Mouse (Mus musculus): ENCODE measurements at regions not wholly inside any gene's neighbourhood (a gene's known extent, or its start where the extent isn't known, plus 50 kb on each side); places are given as distances from the start of the nearest gene placed in this dataset.

- no peak overlapping the region for H3K4me3 ChIP-seq (ENCODE audit: low read depth, low read length)
- H3K27me3 ChIP-seq (ENCODE audit: control insufficient read depth, insufficient read depth, low read length): no peaks in the 10 kb centered on the region
- H3K4me1 ChIP-seq (ENCODE audit: control insufficient read depth, insufficient read depth, insufficient read length, low read length): no peaks in the 10 kb centered on the region
- TF ChIP-seq CTCF (IDR thresholded peaks at IDR 0.05; ENCODE audit: extremely low read depth, insufficient read length, insufficient replicate concordance, low read depth, low read length) (no peak), POLR2A (IDR thresholded peaks at IDR 0.05; ENCODE audit: low read depth, low read length) (no peak)
- H3K36me3 ChIP-seq (ENCODE audit: control insufficient read depth, insufficient read depth, low read length): no peaks in the 10 kb centered on the region
- H3K27ac ChIP-seq (ENCODE audit: insufficient read depth, low read depth, low read length): no peak overlapping the region
- 74% methylated on average over 8 of the region's 8 CpGs for WGBS
Measured at GRCm38 (mm10) chr16:95189114-95189513, 68.2 kb upstream of the Kcnj15 start.

GRCm38 (mm10) chr16:95194151-95194550, 63.2 kb upstream of the Kcnj15 start:
- H3K27ac ChIP-seq (ENCODE audit: insufficient read depth, low read depth, low read length): no peak overlapping the region
- no peak overlapping the region for H3K4me3 ChIP-seq (ENCODE audit: low read depth, low read length)
- H3K27me3 ChIP-seq (ENCODE audit: control insufficient read depth, insufficient read depth, low read length): no peaks in the 10 kb centered on the region
- TF ChIP-seq CTCF (IDR thresholded peaks at IDR 0.05; ENCODE audit: extremely low read depth, insufficient read length, insufficient replicate concordance, low read depth, low read length) (no peak), POLR2A (IDR thresholded peaks at IDR 0.05; ENCODE audit: low read depth, low read length) (no peak)
- no peaks in the 10 kb centered on the region for H3K36me3 ChIP-seq (ENCODE audit: control insufficient read depth, insufficient read depth, low read length)
- WGBS: 42% methylated on average over 4 of the region's 4 CpGs
- H3K4me1 ChIP-seq (ENCODE audit: control insufficient read depth, insufficient read depth, insufficient read length, low read length): no peaks in the 10 kb centered on the region

- Histone ChIP-seq H3K27ac (ENCODE audit: insufficient read depth, low read depth, low read length) (no peak overlapping the region), H3K36me3 (ENCODE audit: control insufficient read depth, insufficient read depth, low read length) (no peaks in the 10 kb centered on the region), H3K27me3 (ENCODE audit: control insufficient read depth, insufficient read depth, low read length) (no peaks in the 10 kb centered on the region), H3K4me1 (ENCODE audit: control insufficient read depth, insufficient read depth, insufficient read length, low read length) (no peaks in the 10 kb centered on the region), H3K4me3 (ENCODE audit: low read depth, low read length) (no peak overlapping the region)
- WGBS: 78% methylated on average over 4 of the region's 4 CpGs
- TF ChIP-seq POLR2A (IDR thresholded peaks at IDR 0.05; ENCODE audit: low read depth, low read length): no peak
Measured at GRCm38 (mm10) chr16:95196141-95196540, 61.2 kb upstream of the Kcnj15 start.

GRCm38 (mm10) chr16:95196622-95197021, 60.7 kb upstream of the Kcnj15 start:
- H3K4me3 ChIP-seq (ENCODE audit: low read depth, low read length): no peak overlapping the region
- no peaks in the 10 kb centered on the region for H3K27me3 ChIP-seq (ENCODE audit: control insufficient read depth, insufficient read depth, low read length)
- H3K36me3 ChIP-seq (ENCODE audit: control insufficient read depth, insufficient read depth, low read length): no peaks in the 10 kb centered on the region
- H3K4me1 ChIP-seq (ENCODE audit: control insufficient read depth, insufficient read depth, insufficient read length, low read length): no peaks in the 10 kb centered on the region
- 0% methylated on average over 1 of the region's 1 CpGs for WGBS
- H3K27ac ChIP-seq (ENCODE audit: insufficient read depth, low read depth, low read length): no peak overlapping the region
- TF ChIP-seq CTCF (IDR thresholded peaks at IDR 0.05; ENCODE audit: extremely low read depth, insufficient read length, insufficient replicate concordance, low read depth, low read length) (peak; percentile 77; the same call in 1 of the 2 replicates), POLR2A (IDR thresholded peaks at IDR 0.05; ENCODE audit: low read depth, low read length) (no peak)

GRCm38 (mm10) chr16:95198795-95199563, 58.4 kb upstream of the Kcnj15 start:
- Histone ChIP-seq H3K27me3 (ENCODE audit: control insufficient read depth, insufficient read depth, low read length) (no peaks in the 10 kb centered on the region), H3K27ac (ENCODE audit: insufficient read depth, low read depth, low read length) (no peak overlapping the region), H3K4me1 (ENCODE audit: control insufficient read depth, insufficient read depth, insufficient read length, low read length) (no peaks in the 10 kb centered on the region), H3K4me3 (ENCODE audit: low read depth, low read length) (no peak overlapping the region), H3K36me3 (ENCODE audit: control insufficient read depth, insufficient read depth, low read length) (no peaks in the 10 kb centered on the region)
- no peak for TF ChIP-seq POLR2A (IDR thresholded peaks at IDR 0.05; ENCODE audit: low read depth, low read length)
- no peak for TF ChIP-seq CTCF (IDR thresholded peaks at IDR 0.05; ENCODE audit: extremely low read depth, insufficient read length, insufficient replicate concordance, low read depth, low read length)
- 53% methylated on average over 19 of the region's 19 CpGs for WGBS

- H3K4me1 ChIP-seq (ENCODE audit: control insufficient read depth, insufficient read depth, insufficient read length, low read length): no peaks in the 10 kb centered on the region
- WGBS: 66% methylated on average over 7 of the region's 7 CpGs
- no peak overlapping the region for H3K4me3 ChIP-seq (ENCODE audit: low read depth, low read length)
- no peaks in the 10 kb centered on the region for H3K36me3 ChIP-seq (ENCODE audit: control insufficient read depth, insufficient read depth, low read length)
- H3K27me3 ChIP-seq (ENCODE audit: control insufficient read depth, insufficient read depth, low read length): no peaks in the 10 kb centered on the region
- H3K27ac ChIP-seq (ENCODE audit: insufficient read depth, low read depth, low read length): no peak overlapping the region
- TF ChIP-seq CTCF (IDR thresholded peaks at IDR 0.05; ENCODE audit: extremely low read depth, insufficient read length, insufficient replicate concordance, low read depth, low read length): no peak
- no peak for TF ChIP-seq POLR2A (IDR thresholded peaks at IDR 0.05; ENCODE audit: low read depth, low read length)
Measured at GRCm38 (mm10) chr16:95202126-95202883, 55.1 kb upstream of the Kcnj15 start.

GRCm38 (mm10) chr16:95203026-95203425, 54.3 kb upstream of the Kcnj15 start:
- TF ChIP-seq POLR2A (IDR thresholded peaks at IDR 0.05; ENCODE audit: low read depth, low read length) (no peak), CTCF (IDR thresholded peaks at IDR 0.05; ENCODE audit: extremely low read depth, insufficient read length, insufficient replicate concordance, low read depth, low read length) (no peak)
- no peaks in the 10 kb centered on the region for H3K4me1 ChIP-seq (ENCODE audit: control insufficient read depth, insufficient read depth, insufficient read length, low read length)
- no peak overlapping the region for H3K4me3 ChIP-seq (ENCODE audit: low read depth, low read length)
- H3K27me3 ChIP-seq (ENCODE audit: control insufficient read depth, insufficient read depth, low read length): no peaks in the 10 kb centered on the region
- 84% methylated on average over 3 of the region's 3 CpGs for WGBS
- no peaks in the 10 kb centered on the region for H3K36me3 ChIP-seq (ENCODE audit: control insufficient read depth, insufficient read depth, low read length)
- H3K27ac ChIP-seq (ENCODE audit: insufficient read depth, low read depth, low read length): no peak overlapping the region
